Mouse (Mus musculus) megakaryocyte progenitor cell, adult 5-6 weeks (primary cell): ENCODE results near the gene Olfr470. TPM values are rescaled to one million over a fixed set of nuclear protein-coding genes. Genes with fewer than 3 reads are reported as not detected.
A peak's percentile ranks its signal among the peaks of the same experiment; 100 is the strongest.
"Not testable (repeated sequence)": the region's sequence is repeated elsewhere in the genome, so short reads cannot be mapped to it uniquely, and the experiment has no call there.

Experiments used
- ATAC-seq: replicated peaks from 2 replicates; pipeline ENCODE4 v1.8.0; 2016; ENCODE audit warnings: mild to moderate bottlenecking, moderate TSS enrichment, inconsistent platforms; ENCODE audit not compliant: poor library complexity
- total RNA-seq, 2 experiments: library from RNA; stranded (forward) in 1 of 2; stranded (reverse) in 1 of 2; fragments of 157-497, 149-512 nt in 1 of 2; fragments of 200-1000 nt in 1 of 2; gene quantifications; 2 replicates each; pipeline versions ENCODE4 v1.2.3 to v1.2.4; 2015 to 2017

Gene Olfr470
- not detected in 2 replicates for total RNA-seq (2015)
- total RNA-seq (2017): not detected in 2 replicates

GRCm38 (mm10) chr7:107847390-107847789 lies at the start of gene Olfr470:
Gene Olfr470 (minus strand): TSS chr7:107847490.
- not testable (repeated sequence) for ATAC-seq

GRCm38 (mm10) chr7:107841719-107842118 lies 5.6 kb downstream of the Olfr470 start:
- ATAC-seq: peak; percentile 62; the same call in 1 of the 2 replicates

- not testable (repeated sequence) for ATAC-seq
Measured at GRCm38 (mm10) chr7:107825441-107825840, 21.8 kb downstream of the Olfr470 start, which contains the start of gene Olfr469. Gene Olfr469 (minus strand): TSS chr7:107825541.

- ATAC-seq: peak; percentile 90
Measured at GRCm38 (mm10) chr7:107823867-107824266, 23.4 kb downstream of the Olfr470 start.

- peak; percentile 57; the same call in 1 of the 2 replicates for ATAC-seq
Measured at GRCm38 (mm10) chr7:107819442-107819841, 27.8 kb downstream of the Olfr470 start.

GRCm38 (mm10) chr7:107811963-107812362 lies 35.3 kb downstream of the Olfr470 start, which contains the start of gene Olfr467:
Gene Olfr467 (plus strand): TSS chr7:107812263.
- no peak for ATAC-seq

GRCm38 (mm10) chr7:107802138-107802537 lies 45.2 kb downstream of the Olfr470 start:
- no peak for ATAC-seq

- no peak for ATAC-seq
Measured at GRCm38 (mm10) chr7:107801108-107801507, 46.2 kb downstream of the Olfr470 start, which contains the start of gene Ovch2. Gene Ovch2 (minus strand): TSS chr7:107801208.

- no peak for ATAC-seq
Measured at GRCm38 (mm10) chr7:107796500-107796899, 50.8 kb downstream of the Olfr470 start.

Other genes with a start within 250 kb of the Olfr470 start
- not detected in 2 replicates for gene 5330417H12Rik, start 222.3 kb downstream of the Olfr470 start, total RNA-seq (2015)
- not detected in 2 replicates for gene 5330417H12Rik, start 222.3 kb downstream of the Olfr470 start, total RNA-seq (2017)
- gene Cyb5r2, start 89.5 kb downstream of the Olfr470 start, total RNA-seq (2015): not detected in 2 replicates
- not detected in 2 replicates for gene Cyb5r2, start 89.5 kb downstream of the Olfr470 start, total RNA-seq (2017)
- gene Ovch2, start 46.3 kb downstream of the Olfr470 start, total RNA-seq (2015): not detected in 2 replicates
- gene Ovch2, start 46.3 kb downstream of the Olfr470 start, total RNA-seq (2017): not detected in 2 replicates
- gene Olfr467, start 35.2 kb downstream of the Olfr470 start, total RNA-seq (2015): not detected in 2 replicates
- not detected in 2 replicates for gene Olfr467, start 35.2 kb downstream of the Olfr470 start, total RNA-seq (2017)
- not detected in 2 replicates for gene Olfr469, start 21.9 kb downstream of the Olfr470 start, total RNA-seq (2015)
- not detected in 2 replicates for gene Olfr469, start 21.9 kb downstream of the Olfr470 start, total RNA-seq (2017)
- not detected in 2 replicates for gene Olfr472, start 50.4 kb upstream of the Olfr470 start, total RNA-seq (2015)
- gene Olfr472, start 50.4 kb upstream of the Olfr470 start, total RNA-seq (2017): not detected in 2 replicates
- gene Olfr473, start 83.0 kb upstream of the Olfr470 start, total RNA-seq (2015): not detected in 2 replicates
- gene Olfr473, start 83.0 kb upstream of the Olfr470 start, total RNA-seq (2017): not detected in 2 replicates
- gene Olfr474, start 107.2 kb upstream of the Olfr470 start, total RNA-seq (2015): not detected in 2 replicates
- not detected in 2 replicates for gene Olfr474, start 107.2 kb upstream of the Olfr470 start, total RNA-seq (2017)
- gene Olfr476, start 117.3 kb upstream of the Olfr470 start, total RNA-seq (2015): not detected in 2 replicates
- not detected in 2 replicates for gene Olfr476, start 117.3 kb upstream of the Olfr470 start, total RNA-seq (2017)
- not detected in 2 replicates for gene Olfr477, start 139.2 kb upstream of the Olfr470 start, total RNA-seq (2015)
- not detected in 2 replicates for gene Olfr477, start 139.2 kb upstream of the Olfr470 start, total RNA-seq (2017)
- not detected in 2 replicates for gene Olfr478, start 186.5 kb upstream of the Olfr470 start, total RNA-seq (2015)
- not detected in 2 replicates for gene Olfr478, start 186.5 kb upstream of the Olfr470 start, total RNA-seq (2017)
- not detected in 2 replicates for gene Olfr479, start 203.2 kb upstream of the Olfr470 start, total RNA-seq (2015)
- gene Olfr479, start 203.2 kb upstream of the Olfr470 start, total RNA-seq (2017): not detected in 2 replicates
- not detected in 2 replicates for gene Olfr480, start 219.9 kb upstream of the Olfr470 start, total RNA-seq (2015)
- gene Olfr480, start 219.9 kb upstream of the Olfr470 start, total RNA-seq (2017): not detected in 2 replicates
- not detected in 2 replicates for gene Olfr481, start 232.4 kb upstream of the Olfr470 start, total RNA-seq (2015)
- not detected in 2 replicates for gene Olfr481, start 232.4 kb upstream of the Olfr470 start, total RNA-seq (2017)